Mouse (Mus musculus) adrenal gland, postnatal 25 days (tissue): Measurements from ENCODE around the gene Hivep1. TPM values are rescaled to one million over a fixed set of nuclear protein-coding genes. Genes with fewer than 3 reads are reported as not detected.
A peak's percentile ranks its signal among the peaks of the same experiment; 100 is the strongest.

ENCODE experiments used
- DNase-seq: peaks from one replicate; pipeline ENCODE4 v3.0.0; 2021; ENCODE audit warnings: mixed read lengths
- total RNA-seq: library from RNA; stranded (reverse); gene quantifications from 2 replicates; pipeline ENCODE4 v1.2.3, GENCODE M21; 2021

Gene Hivep1
- total RNA-seq, 1 experiment from 2014 or later: 31.6 TPM

GRCm38 (mm10) chr13:42113601-42114000 is 61.8 kb downstream of the Hivep1 start:
- no peak for DNase-seq

GRCm38 (mm10) chr13:42116301-42116700 is 64.5 kb downstream of the Hivep1 start:
- no peak for DNase-seq

- no peak for DNase-seq
These were observed 67.2 kb downstream of the Hivep1 start for GRCm38 (mm10) chr13:42119062-42119461.

- no peak for DNase-seq
These were observed 69.4 kb downstream of the Hivep1 start for GRCm38 (mm10) chr13:42121106-42121776.

GRCm38 (mm10) chr13:42121777-42122682 is 70.2 kb downstream of the Hivep1 start:
- DNase-seq: no peak

GRCm38 (mm10) chr13:42144627-42145026 is 92.8 kb downstream of the Hivep1 start:
- no peak for DNase-seq

GRCm38 (mm10) chr13:42149328-42150071 is 97.7 kb downstream of the Hivep1 start:
- DNase-seq: no peak

- DNase-seq: no peak
These were observed 98.2 kb downstream of the Hivep1 start for GRCm38 (mm10) chr13:42150072-42150450.

GRCm38 (mm10) chr13:42150462-42151127 is 98.8 kb downstream of the Hivep1 start:
- no peak for DNase-seq

GRCm38 (mm10) chr13:42158259-42158658 is 106.4 kb downstream of the Hivep1 start:
- DNase-seq: no peak

GRCm38 (mm10) chr13:42159416-42160185 is 107.8 kb downstream of the Hivep1 start:
- no peak for DNase-seq

- DNase-seq: no peak
These were observed 119.0 kb downstream of the Hivep1 start for GRCm38 (mm10) chr13:42170802-42171201.

GRCm38 (mm10) chr13:42174827-42175420 is 123.1 kb downstream of the Hivep1 start:
- peak; percentile 35 for DNase-seq

- no peak for DNase-seq
These were observed 130.8 kb downstream of the Hivep1 start for GRCm38 (mm10) chr13:42182635-42183034.

GRCm38 (mm10) chr13:42184131-42184530 is 132.3 kb downstream of the Hivep1 start:
- no peak for DNase-seq

GRCm38 (mm10) chr13:42193016-42193415 is 141.2 kb downstream of the Hivep1 start:
- no peak for DNase-seq

- no peak for DNase-seq
These were observed 143.8 kb downstream of the Hivep1 start for GRCm38 (mm10) chr13:42195671-42196070.

GRCm38 (mm10) chr13:42197656-42198055 is 145.8 kb downstream of the Hivep1 start:
- DNase-seq: no peak

- no peak for DNase-seq
These were observed 161.7 kb downstream of the Hivep1 start for GRCm38 (mm10) chr13:42213556-42213955.

GRCm38 (mm10) chr13:42222401-42222800 is 170.6 kb downstream of the Hivep1 start:
- no peak for DNase-seq

GRCm38 (mm10) chr13:42228849-42229248 is 177.0 kb downstream of the Hivep1 start:
- DNase-seq: no peak
